Mouse (Mus musculus): Measurements from ENCODE around the gene Plxnb1. TPM values are rescaled to one million over a fixed set of nuclear protein-coding genes. Genes with fewer than 3 reads are reported as not detected.

The Plxnb1 gene
- polyA plus RNA-seq, 1 experiment from 2014 or later: 4.9 TPM

DNA sequence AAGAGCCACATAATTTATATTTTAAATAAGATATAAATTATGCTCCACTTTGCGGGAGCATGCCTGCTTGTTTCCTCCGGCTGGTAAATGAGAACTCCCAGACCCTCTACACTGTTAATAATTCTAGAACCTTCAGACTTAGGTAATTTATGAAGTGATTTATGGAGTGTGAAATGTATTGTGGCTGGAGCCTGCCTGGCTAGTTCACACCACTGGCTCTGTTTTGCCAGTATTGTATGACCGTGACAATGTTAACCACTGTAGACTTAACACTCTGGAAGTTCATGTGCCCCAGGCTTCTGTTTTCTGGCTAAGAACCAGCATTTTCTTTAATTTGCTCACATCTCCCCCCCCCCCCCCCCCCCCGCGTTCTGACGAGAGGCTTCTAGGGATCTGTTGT, 12.2 kb downstream of the Plxnb1 start:
- no peak for ATAC-seq
- Histone ChIP-seq H3K27me3 (replicated peaks) (no peaks in the 10 kb centered on the region), H3K9me3 (replicated peaks) (no peaks in the 10 kb centered on the region), H3K27ac (no peak overlapping the region), H3K9ac (no peak overlapping the region), H3K36me3 (peaks cover 67% of the 10 kb centered on the region), H3K4me3 (no peak overlapping the region), H3K4me1 (no peaks in the 10 kb centered on the region), H3K4me2 (no peak overlapping the region)
- WGBS (ENCODE audit: insufficient replicate concordance): 68% methylated on average over 4 of the region's 6 CpGs

DNA sequence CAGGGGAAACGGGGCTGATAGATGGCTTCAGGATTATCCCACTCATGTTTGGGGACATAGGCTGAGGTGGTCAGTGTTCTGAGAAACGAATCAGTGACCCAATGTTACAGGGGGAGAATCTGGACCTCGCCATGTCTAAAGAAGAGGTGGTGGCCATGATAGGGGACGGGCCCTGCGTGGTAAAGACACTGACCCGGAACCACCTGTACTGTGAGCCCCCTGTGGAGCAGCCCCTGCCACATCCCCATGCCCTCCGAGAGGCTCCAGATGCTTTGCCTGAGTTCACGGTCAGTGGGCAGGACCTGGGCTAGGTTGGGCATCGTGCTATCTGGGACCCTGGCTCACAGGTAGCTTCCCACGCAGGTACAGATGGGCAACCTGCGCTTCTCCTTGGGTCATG, 15.1 kb downstream of the Plxnb1 start:
- no peak for ATAC-seq
- Histone ChIP-seq H3K27ac (no peak overlapping the region), H3K27me3 (replicated peaks) (no peaks in the 10 kb centered on the region), H3K36me3 (peaks cover 75% of the 10 kb centered on the region), H3K4me2 (no peak overlapping the region), H3K9ac (no peak overlapping the region), H3K4me3 (no peak overlapping the region), H3K4me1 (no peaks in the 10 kb centered on the region), H3K9me3 (replicated peaks) (no peaks in the 10 kb centered on the region)
- WGBS (ENCODE audit: insufficient replicate concordance): 76% methylated on average over 11 of the region's 11 CpGs

DNA sequence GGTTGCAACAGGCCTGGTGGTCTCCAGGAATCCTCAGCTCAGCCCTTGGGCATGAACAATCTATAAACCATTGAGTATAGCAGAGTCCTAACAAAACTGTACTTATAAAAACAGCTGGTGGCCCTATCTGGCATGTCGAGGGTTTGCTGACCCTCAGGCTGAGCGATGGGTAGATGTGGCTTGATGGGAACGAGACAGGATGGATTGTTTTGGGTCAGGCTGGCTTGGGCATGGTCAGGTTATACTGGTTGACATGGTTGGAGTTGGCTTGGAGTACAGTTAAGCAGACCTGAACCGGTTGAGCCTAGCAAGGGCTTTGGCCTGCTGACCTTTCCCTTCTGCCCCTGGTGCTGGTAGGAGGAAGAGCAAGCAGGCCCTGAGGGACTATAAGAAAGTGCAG, 15.9 kb downstream of the Plxnb1 start:
- H3K27ac ChIP-seq: no peak overlapping the region
- H3K9ac ChIP-seq: no peak overlapping the region
- H3K4me1 ChIP-seq: no peaks in the 10 kb centered on the region
- peaks cover 79% of the 10 kb centered on the region for H3K36me3 ChIP-seq
- no peaks in the 10 kb centered on the region for H3K9me3 ChIP-seq (replicated peaks)
- no peaks in the 10 kb centered on the region for H3K27me3 ChIP-seq (replicated peaks)
- no peak overlapping the region for H3K4me2 ChIP-seq
- ATAC-seq: no peak
- 65% methylated on average over 4 of the region's 4 CpGs for WGBS (ENCODE audit: insufficient replicate concordance)
- no peak overlapping the region for H3K4me3 ChIP-seq

DNA sequence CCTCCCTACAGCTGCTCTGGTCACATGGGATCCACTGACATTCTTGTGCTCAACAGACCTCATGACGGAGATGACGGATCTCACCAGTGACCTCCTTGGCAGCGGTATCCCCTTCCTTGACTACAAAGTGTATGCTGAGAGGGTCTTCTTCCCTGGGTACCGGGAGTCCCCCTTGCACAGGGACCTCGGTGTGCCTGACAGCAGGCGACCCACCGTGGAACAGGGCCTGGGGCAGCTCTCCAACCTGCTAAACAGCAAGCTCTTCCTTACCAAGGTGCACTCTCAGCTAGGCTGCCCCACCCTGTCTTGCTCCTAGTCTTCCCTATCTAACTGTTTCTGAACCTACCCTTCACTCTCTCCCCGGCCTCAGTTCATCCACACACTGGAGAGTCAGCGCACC, 16.4 kb downstream of the Plxnb1 start:
- H3K9ac ChIP-seq: no peak overlapping the region
- H3K27me3 ChIP-seq (replicated peaks): no peaks in the 10 kb centered on the region
- no peak overlapping the region for H3K4me2 ChIP-seq
- H3K9me3 ChIP-seq (replicated peaks): no peaks in the 10 kb centered on the region
- ATAC-seq: no peak
- H3K27ac ChIP-seq: no peak overlapping the region
- peaks cover 74% of the 10 kb centered on the region for H3K36me3 ChIP-seq
- H3K4me1 ChIP-seq: no peaks in the 10 kb centered on the region
- no peak overlapping the region for H3K4me3 ChIP-seq
- WGBS (ENCODE audit: insufficient replicate concordance): 84% methylated on average over 9 of the region's 9 CpGs

DNA sequence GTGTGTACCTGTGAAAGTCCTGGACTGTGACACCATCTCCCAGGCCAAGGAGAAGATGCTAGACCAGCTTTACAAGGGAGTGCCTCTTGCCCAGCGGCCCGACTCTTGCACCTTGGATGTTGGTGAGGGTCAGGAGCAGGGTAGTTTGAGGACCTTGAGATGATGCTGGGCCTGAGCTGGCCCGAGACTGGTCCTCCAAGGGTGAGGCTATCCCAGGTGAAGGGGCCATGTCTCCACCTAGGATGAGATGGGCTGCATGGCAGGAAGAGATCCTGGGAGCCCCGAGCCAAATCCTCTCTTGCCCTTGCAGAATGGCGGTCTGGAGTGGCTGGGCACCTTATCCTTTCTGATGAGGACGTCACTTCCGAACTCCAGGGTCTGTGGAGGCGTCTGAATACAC, 18.1 kb downstream of the Plxnb1 start:
- H3K27ac ChIP-seq: no peak overlapping the region
- no peaks in the 10 kb centered on the region for H3K27me3 ChIP-seq (replicated peaks)
- H3K9ac ChIP-seq: no peak overlapping the region
- no peak overlapping the region for H3K4me3 ChIP-seq
- no peaks in the 10 kb centered on the region for H3K9me3 ChIP-seq (replicated peaks)
- ATAC-seq: no peak
- 69% methylated on average over 8 of the region's 8 CpGs for WGBS (ENCODE audit: insufficient replicate concordance)
- peaks cover 75% of the 10 kb centered on the region for H3K36me3 ChIP-seq
- H3K4me1 ChIP-seq: no peaks in the 10 kb centered on the region
- no peak overlapping the region for H3K4me2 ChIP-seq

DNA sequence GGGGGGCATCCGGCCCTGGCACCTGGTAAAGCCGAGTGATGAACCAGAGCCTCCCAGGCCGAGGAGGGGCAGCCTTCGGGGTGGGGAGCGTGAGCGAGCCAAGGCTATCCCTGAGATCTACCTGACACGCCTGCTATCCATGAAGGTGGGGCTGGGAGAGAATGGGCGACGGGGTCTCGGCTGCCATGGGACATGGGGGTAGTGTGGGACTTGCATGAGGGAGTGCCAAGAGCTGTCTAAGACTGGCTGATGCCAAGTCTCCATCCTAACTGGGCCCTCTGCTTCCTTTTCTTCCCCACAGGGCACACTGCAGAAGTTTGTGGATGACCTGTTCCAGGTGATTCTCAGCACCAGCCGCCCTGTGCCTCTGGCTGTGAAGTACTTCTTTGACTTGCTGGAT, 19.1 kb downstream of the Plxnb1 start:
- Histone ChIP-seq H3K9ac (no peak overlapping the region), H3K9me3 (replicated peaks) (no peaks in the 10 kb centered on the region), H3K27ac (no peak overlapping the region), H3K4me3 (no peak overlapping the region), H3K36me3 (peaks cover 70% of the 10 kb centered on the region), H3K4me1 (no peaks in the 10 kb centered on the region), H3K4me2 (no peak overlapping the region), H3K27me3 (replicated peaks) (no peaks in the 10 kb centered on the region)
- no peak for ATAC-seq
- WGBS (ENCODE audit: insufficient replicate concordance): 75% methylated on average over 11 of the region's 11 CpGs

DNA sequence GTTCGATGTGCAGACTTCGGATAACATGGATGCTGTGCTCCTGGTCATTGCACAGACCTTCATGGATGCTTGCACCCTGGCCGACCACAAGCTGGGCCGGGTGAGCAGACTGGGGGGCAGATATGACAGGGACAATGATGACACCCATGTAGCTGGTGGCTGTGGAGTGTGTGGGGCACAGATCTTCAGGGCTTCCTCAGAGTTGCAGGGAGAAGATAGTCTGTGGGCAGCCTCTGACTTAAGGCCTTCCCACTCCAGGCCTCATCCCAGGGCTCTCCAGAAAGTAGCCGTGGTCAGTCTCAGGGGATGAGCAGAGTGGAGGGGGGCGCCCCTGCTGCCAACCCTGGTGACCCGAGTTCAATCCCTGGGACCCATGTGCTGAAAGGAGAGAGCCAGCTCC, 19.7 kb downstream of the Plxnb1 start:
- Histone ChIP-seq H3K36me3 (peaks cover 64% of the 10 kb centered on the region), H3K4me1 (no peaks in the 10 kb centered on the region)

DNA sequence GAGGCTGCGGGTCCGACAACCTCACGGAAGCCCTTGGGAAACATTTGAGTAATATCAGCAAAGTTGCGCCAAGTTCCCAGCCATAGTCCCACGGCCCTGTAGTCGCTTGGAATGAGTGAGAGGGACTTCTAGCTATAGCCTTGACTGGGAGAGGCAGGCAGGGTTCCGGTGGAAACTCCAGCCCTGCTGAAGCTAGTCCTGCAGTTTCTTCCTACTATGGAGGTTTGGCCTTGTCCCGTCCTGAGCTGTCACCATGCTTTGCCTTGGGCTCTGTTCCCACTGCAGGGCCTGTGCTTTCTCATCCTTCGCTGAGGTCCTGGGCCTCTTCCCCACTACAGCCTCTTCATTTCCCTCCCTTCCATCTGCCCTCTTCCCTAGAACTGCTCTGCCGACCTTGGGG, 21.0 kb downstream of the Plxnb1 start:
- no peaks in the 10 kb centered on the region for H3K9me3 ChIP-seq (replicated peaks)
- no peak overlapping the region for H3K4me2 ChIP-seq
- no peak overlapping the region for H3K4me3 ChIP-seq
- no peak overlapping the region for H3K9ac ChIP-seq
- peaks cover 55% of the 10 kb centered on the region for H3K36me3 ChIP-seq
- no peaks in the 10 kb centered on the region for H3K27me3 ChIP-seq (replicated peaks)
- ATAC-seq: no peak
- H3K4me1 ChIP-seq: no peaks in the 10 kb centered on the region
- no peak overlapping the region for H3K27ac ChIP-seq
- 86% methylated on average over 10 of the region's 10 CpGs for whole genome bisulfite sequencing (ENCODE audit: insufficient replicate concordance)

More for the DNA sequence above, 19.7 kb downstream of the Plxnb1 start:
- H3K4me2 ChIP-seq: no peak overlapping the region
- H3K27ac ChIP-seq: no peak overlapping the region
- no peak for ATAC-seq
- no peak overlapping the region for H3K4me3 ChIP-seq
- H3K9ac ChIP-seq: no peak overlapping the region
- H3K9me3 ChIP-seq (replicated peaks): no peaks in the 10 kb centered on the region
- 70% methylated on average over 7 of the region's 7 CpGs for WGBS (ENCODE audit: insufficient replicate concordance)
- H3K27me3 ChIP-seq (replicated peaks): no peaks in the 10 kb centered on the region

DNA sequence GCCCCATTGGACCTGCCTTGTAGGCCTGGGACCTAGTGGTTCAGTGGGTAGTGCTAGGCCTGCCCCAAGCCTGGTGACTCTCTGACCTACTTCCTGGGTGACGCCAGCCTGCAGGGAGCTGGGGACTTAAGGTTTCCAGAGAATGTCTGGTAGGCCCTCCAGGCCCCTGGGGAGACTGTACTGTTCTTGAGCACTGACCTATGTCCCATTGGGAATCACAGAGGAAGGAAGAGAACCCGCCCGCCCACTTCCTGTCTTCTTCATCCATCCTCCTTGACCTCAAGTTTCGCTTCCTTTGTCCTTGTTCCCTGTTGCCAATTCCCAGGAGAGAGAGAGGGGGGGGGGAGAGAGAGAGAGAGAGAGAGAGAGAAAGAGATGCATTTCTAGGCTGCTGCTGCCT, 22.9 kb downstream of the Plxnb1 start:
- Histone ChIP-seq H3K4me2 (no peak overlapping the region), H3K9me3 (replicated peaks) (no peaks in the 10 kb centered on the region), H3K27me3 (replicated peaks) (no peaks in the 10 kb centered on the region), H3K4me1 (no peaks in the 10 kb centered on the region), H3K27ac (no peak overlapping the region), H3K36me3 (peaks cover 42% of the 10 kb centered on the region), H3K9ac (no peak overlapping the region), H3K4me3 (no peak overlapping the region)
- no peak for ATAC-seq
- WGBS (ENCODE audit: insufficient replicate concordance): 51% methylated on average over 4 of the region's 4 CpGs

DNA sequence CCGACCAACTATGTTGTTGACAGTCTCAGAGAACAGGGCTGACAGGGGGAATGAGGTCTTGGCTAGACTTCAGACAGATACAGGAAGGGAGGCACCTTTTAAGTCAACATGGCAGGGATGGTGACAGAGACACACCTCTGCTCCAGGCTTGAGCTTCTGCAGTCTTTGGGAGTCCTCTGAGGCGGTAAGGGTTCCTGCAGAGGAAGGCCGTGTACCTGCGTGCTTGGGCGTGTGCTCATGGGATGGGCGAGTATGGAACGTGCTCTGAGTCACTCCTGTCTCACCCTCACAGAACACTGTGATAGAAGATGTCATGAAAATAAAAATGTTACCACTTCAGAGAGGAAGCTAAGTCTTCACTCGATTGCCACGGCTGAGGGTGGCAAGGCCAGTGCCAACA, 24.4 kb downstream of the Plxnb1 start:
- Histone ChIP-seq H3K36me3 (peaks cover 28% of the 10 kb centered on the region), H3K9ac (no peak overlapping the region), H3K4me3 (no peak overlapping the region), H3K27me3 (replicated peaks) (no peaks in the 10 kb centered on the region), H3K4me1 (no peaks in the 10 kb centered on the region), H3K4me2 (no peak overlapping the region), H3K9me3 (replicated peaks) (no peaks in the 10 kb centered on the region), H3K27ac (no peak overlapping the region)
- 71% methylated on average over 9 of the region's 9 CpGs for WGBS (ENCODE audit: insufficient replicate concordance)
- ATAC-seq: no peak

DNA sequence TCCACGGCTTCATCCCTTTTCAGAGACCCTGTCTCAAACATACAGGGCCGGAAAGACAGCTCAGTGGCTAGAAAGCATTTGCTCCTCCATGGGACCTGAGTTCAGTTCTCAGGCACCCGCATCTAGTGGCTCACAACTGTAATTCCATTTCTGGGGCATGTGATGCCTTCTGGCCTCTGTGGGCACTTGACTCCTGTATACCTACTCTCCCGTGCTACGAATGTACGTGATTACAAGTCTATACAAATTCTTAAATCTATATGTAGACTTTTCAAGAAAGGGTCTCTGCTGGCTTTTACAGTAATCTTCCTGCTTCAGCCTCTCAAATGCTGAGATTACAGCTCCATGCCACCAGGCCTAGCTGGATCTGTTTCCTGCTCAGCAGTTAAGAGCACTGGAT, 25.8 kb downstream of the Plxnb1 start:
- Histone ChIP-seq H3K9me3 (replicated peaks) (no peaks in the 10 kb centered on the region), H3K9ac (no peak overlapping the region), H3K4me1 (no peaks in the 10 kb centered on the region), H3K27ac (no peak overlapping the region), H3K4me2 (no peak overlapping the region), H3K36me3 (peaks cover 14% of the 10 kb centered on the region), H3K27me3 (replicated peaks) (no peaks in the 10 kb centered on the region), H3K4me3 (no peak overlapping the region)
- WGBS (ENCODE audit: insufficient replicate concordance): 70% methylated on average over 6 of the region's 6 CpGs
- ATAC-seq: no peak

DNA sequence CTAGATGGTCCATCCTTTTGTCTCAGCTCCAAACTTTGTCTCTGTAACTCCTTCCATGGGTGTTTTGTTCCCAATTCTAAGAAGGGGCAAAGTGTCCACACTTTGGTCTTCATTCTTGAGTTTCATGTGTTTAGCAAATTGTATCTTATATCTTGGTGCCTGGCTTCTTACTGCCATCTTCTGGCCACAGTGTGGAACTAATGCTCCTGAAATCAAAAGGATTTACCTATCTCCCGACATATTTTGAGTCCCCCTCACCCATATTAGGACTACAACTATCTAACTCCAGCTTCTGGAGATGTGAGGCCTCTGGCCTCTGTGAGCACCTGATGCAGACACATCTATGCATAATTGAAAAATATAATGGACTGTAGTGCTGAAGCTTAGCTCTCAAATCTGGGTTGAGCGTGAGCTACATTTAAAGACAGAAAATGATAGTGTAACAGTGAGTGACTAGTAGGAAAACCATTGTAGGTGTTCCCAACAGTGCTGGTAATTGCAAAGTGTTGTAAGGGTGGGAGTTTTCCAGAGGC, 27.4 kb downstream of the Plxnb1 start:
- no peaks in the 10 kb centered on the region for H3K9me3 ChIP-seq (replicated peaks)
- no peaks in the 10 kb centered on the region for H3K4me1 ChIP-seq
- WGBS (ENCODE audit: insufficient replicate concordance): 40% methylated on average over 2 of the region's 2 CpGs
- no peak overlapping the region for H3K4me3 ChIP-seq
- no peak overlapping the region for H3K9ac ChIP-seq
- ATAC-seq: no peak
- no peak overlapping the region for H3K4me2 ChIP-seq
- peaks cover 10% of the 10 kb centered on the region; the same call in 1 of the 2 replicates for H3K36me3 ChIP-seq
- H3K27me3 ChIP-seq (replicated peaks): no peaks in the 10 kb centered on the region
- H3K27ac ChIP-seq: no peak overlapping the region

DNA sequence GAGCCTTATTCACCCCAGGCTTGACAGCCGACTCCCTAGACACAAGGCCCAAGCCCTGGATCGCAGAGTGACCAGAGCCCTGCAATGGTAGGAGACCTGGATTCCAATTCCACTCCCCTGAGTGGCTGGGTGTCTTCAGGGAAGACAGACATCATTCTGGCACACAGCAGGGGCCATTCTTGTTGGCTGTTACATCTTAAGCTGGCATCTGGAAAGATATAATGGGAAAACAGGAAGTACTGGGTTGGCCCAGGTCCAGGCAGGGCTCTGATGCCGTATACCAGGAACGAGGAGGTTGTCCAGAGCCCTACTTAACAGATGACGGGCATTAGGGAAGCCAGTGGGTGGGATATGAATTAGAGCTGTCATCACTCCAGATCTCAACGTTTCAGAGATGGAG, 28.1 kb downstream of the Plxnb1 start:
- ATAC-seq: no peak
- 52% methylated on average over 6 of the region's 6 CpGs for WGBS (ENCODE audit: insufficient replicate concordance)

More for the DNA sequence above, 28.1 kb downstream of the Plxnb1 start:
- H3K36me3 ChIP-seq: 0 out of 2 replicates have a peak, but pooled peaks cover 5% of the 10 kb centered on the region
- H3K27me3 ChIP-seq (replicated peaks): no peaks in the 10 kb centered on the region
- H3K9me3 ChIP-seq (replicated peaks): no peaks in the 10 kb centered on the region
- no peaks in the 10 kb centered on the region for H3K4me1 ChIP-seq
- H3K4me2 ChIP-seq: no peak overlapping the region
- H3K9ac ChIP-seq: no peak overlapping the region
- no peak overlapping the region for H3K4me3 ChIP-seq
- no peak overlapping the region for H3K27ac ChIP-seq
